Mouse (Mus musculus): ENCODE results near the gene Cldn14.

Gene Cldn14

GRCm38 (mm10) chr16:93912808-93913207, 95.8 kb downstream of the Cldn14 start:
- DNase-seq (ENCODE audit: low read depth, low spot score): no peak

GRCm38 (mm10) chr16:93912158-93912557, 96.5 kb downstream of the Cldn14 start:
- DNase-seq (ENCODE audit: low read depth, low spot score): no peak

- DNase-seq (ENCODE audit: low read depth, low spot score): no peak
Observed at GRCm38 (mm10) chr16:93910735-93911665, 97.6 kb downstream of the Cldn14 start.

- no peak for DNase-seq (ENCODE audit: low read depth, low spot score)
Observed at GRCm38 (mm10) chr16:93909936-93910335, 98.7 kb downstream of the Cldn14 start.

GRCm38 (mm10) chr16:93908196-93908595, 100.4 kb downstream of the Cldn14 start:
- DNase-seq (ENCODE audit: low read depth, low spot score): no peak

GRCm38 (mm10) chr16:93907761-93908160, 100.9 kb downstream of the Cldn14 start:
- no peak for DNase-seq (ENCODE audit: low read depth, low spot score)

- peak; percentile 18 for DNase-seq (ENCODE audit: low read depth, low spot score)
Observed at GRCm38 (mm10) chr16:93906156-93907014, 102.3 kb downstream of the Cldn14 start.

GRCm38 (mm10) chr16:93903027-93903426, 105.6 kb downstream of the Cldn14 start:
- DNase-seq (ENCODE audit: low read depth, low spot score): no peak

- DNase-seq (ENCODE audit: low read depth, low spot score): no peak
Observed at GRCm38 (mm10) chr16:93893285-93893684, 115.4 kb downstream of the Cldn14 start.

- no peak for DNase-seq (ENCODE audit: low read depth, low spot score)
Observed at GRCm38 (mm10) chr16:93890948-93891604, 117.6 kb downstream of the Cldn14 start.

GRCm38 (mm10) chr16:93888481-93888880, 120.2 kb downstream of the Cldn14 start:
- DNase-seq (ENCODE audit: low read depth, low spot score): no peak

- DNase-seq (ENCODE audit: low read depth, low spot score): no peak
Observed at GRCm38 (mm10) chr16:93884722-93885113, 123.9 kb downstream of the Cldn14 start.

GRCm38 (mm10) chr16:93884086-93884721, 124.4 kb downstream of the Cldn14 start:
- no peak for DNase-seq (ENCODE audit: low read depth, low spot score)

GRCm38 (mm10) chr16:93883423-93884085, 125.1 kb downstream of the Cldn14 start, which contains the start of gene Chaf1b:
Gene Chaf1b, plus strand, starts transcription at chr16:93883901.
- peak; percentile 91 for DNase-seq (ENCODE audit: low read depth, low spot score)

GRCm38 (mm10) chr16:93877612-93878380, 130.8 kb downstream of the Cldn14 start:
- no peak for DNase-seq (ENCODE audit: low read depth, low spot score)

- DNase-seq (ENCODE audit: low read depth, low spot score): no peak
Observed at GRCm38 (mm10) chr16:93874841-93875240, 133.8 kb downstream of the Cldn14 start.
